Mouse (Mus musculus): ENCODE measurements at regions not wholly inside any gene's neighbourhood (a gene's known extent, or its start where the extent isn't known, plus 50 kb on each side); places are given as distances from the start of the nearest gene placed in this dataset.

GRCm38 (mm10) chr10:44611399-44611798, 83.1 kb upstream of the Prdm1 start:
- no peak overlapping the region for H3K9ac ChIP-seq (ENCODE audit: low read length)
- H3K27me3 ChIP-seq (ENCODE audit: control insufficient read depth, insufficient read depth, low read length): no peaks in the 10 kb centered on the region
- no peak overlapping the region for H3K27ac ChIP-seq (ENCODE audit: low read length)
- no peaks in the 10 kb centered on the region for H3K36me3 ChIP-seq (ENCODE audit: control insufficient read depth, insufficient read depth)
- 77% methylated on average over 5 of the region's 5 CpGs for whole genome bisulfite sequencing
- ATAC-seq (replicated peaks; ENCODE audit: extremely low read depth, insufficient read depth, low FRiP score): no peak
- H3K4me3 ChIP-seq (ENCODE audit: low read length): no peak overlapping the region
- no peaks in the 10 kb centered on the region for H3K9me3 ChIP-seq (replicated peaks; ENCODE audit: control insufficient read depth, low read length)
- H3K4me1 ChIP-seq (ENCODE audit: control insufficient read depth, insufficient read depth, low read length): no peaks in the 10 kb centered on the region
- H3K4me2 ChIP-seq (ENCODE audit: low read depth, low read length): no peak overlapping the region

- 61% methylated on average over 6 of the region's 6 CpGs for WGBS
- Histone ChIP-seq H3K4me1 (ENCODE audit: control insufficient read depth, insufficient read depth, low read length) (no peaks in the 10 kb centered on the region), H3K36me3 (ENCODE audit: control insufficient read depth, insufficient read depth) (no peaks in the 10 kb centered on the region), H3K27ac (ENCODE audit: low read length) (no peak overlapping the region), H3K9me3 (replicated peaks; ENCODE audit: control insufficient read depth, low read length) (no peaks in the 10 kb centered on the region), H3K9ac (ENCODE audit: low read length) (no peak overlapping the region), H3K27me3 (ENCODE audit: control insufficient read depth, insufficient read depth, low read length) (no peaks in the 10 kb centered on the region), H3K4me2 (ENCODE audit: low read depth, low read length) (no peak overlapping the region), H3K4me3 (ENCODE audit: low read length) (no peak overlapping the region)
- no peak for ATAC-seq (replicated peaks; ENCODE audit: extremely low read depth, insufficient read depth, low FRiP score)
These were observed 80.9 kb upstream of the Prdm1 start for GRCm38 (mm10) chr10:44609187-44609586.

GRCm38 (mm10) chr10:44607334-44607851, 79.1 kb upstream of the Prdm1 start:
- whole genome bisulfite sequencing: 34% methylated on average over 5 of the region's 5 CpGs
- Histone ChIP-seq H3K9me3 (replicated peaks; ENCODE audit: control insufficient read depth, low read length) (no peaks in the 10 kb centered on the region), H3K4me2 (ENCODE audit: low read depth, low read length) (no peak overlapping the region), H3K9ac (ENCODE audit: low read length) (no peak overlapping the region), H3K27ac (ENCODE audit: low read length) (no peak overlapping the region), H3K4me3 (ENCODE audit: low read length) (no peak overlapping the region), H3K36me3 (ENCODE audit: control insufficient read depth, insufficient read depth) (no peaks in the 10 kb centered on the region), H3K4me1 (ENCODE audit: control insufficient read depth, insufficient read depth, low read length) (no peaks in the 10 kb centered on the region), H3K27me3 (ENCODE audit: control insufficient read depth, insufficient read depth, low read length) (no peaks in the 10 kb centered on the region)
- ATAC-seq (replicated peaks; ENCODE audit: extremely low read depth, insufficient read depth, low FRiP score): no peak

- Histone ChIP-seq H3K9ac (ENCODE audit: low read length) (no peak overlapping the region), H3K4me1 (ENCODE audit: control insufficient read depth, insufficient read depth, low read length) (no peaks in the 10 kb centered on the region), H3K4me3 (ENCODE audit: low read length) (no peak overlapping the region), H3K36me3 (ENCODE audit: control insufficient read depth, insufficient read depth) (no peaks in the 10 kb centered on the region), H3K27ac (ENCODE audit: low read length) (no peak overlapping the region), H3K4me2 (ENCODE audit: low read depth, low read length) (no peak overlapping the region), H3K9me3 (replicated peaks; ENCODE audit: control insufficient read depth, low read length) (no peaks in the 10 kb centered on the region), H3K27me3 (ENCODE audit: control insufficient read depth, insufficient read depth, low read length) (no peaks in the 10 kb centered on the region)
- WGBS: 85% methylated on average over 11 of the region's 11 CpGs
- no peak for ATAC-seq (replicated peaks; ENCODE audit: extremely low read depth, insufficient read depth, low FRiP score)
These were observed 76.2 kb upstream of the Prdm1 start for GRCm38 (mm10) chr10:44604512-44604911.

GRCm38 (mm10) chr10:44603461-44603860, 75.2 kb upstream of the Prdm1 start:
- WGBS: 78% methylated on average over 5 of the region's 5 CpGs
- Histone ChIP-seq H3K9ac (ENCODE audit: low read length) (no peak overlapping the region), H3K36me3 (ENCODE audit: control insufficient read depth, insufficient read depth) (no peaks in the 10 kb centered on the region), H3K4me3 (ENCODE audit: low read length) (no peak overlapping the region), H3K4me2 (ENCODE audit: low read depth, low read length) (no peak overlapping the region), H3K4me1 (ENCODE audit: control insufficient read depth, insufficient read depth, low read length) (no peaks in the 10 kb centered on the region), H3K27ac (ENCODE audit: low read length) (no peak overlapping the region), H3K27me3 (ENCODE audit: control insufficient read depth, insufficient read depth, low read length) (no peaks in the 10 kb centered on the region), H3K9me3 (replicated peaks; ENCODE audit: control insufficient read depth, low read length) (no peaks in the 10 kb centered on the region)
- no peak for ATAC-seq (replicated peaks; ENCODE audit: extremely low read depth, insufficient read depth, low FRiP score)

GRCm38 (mm10) chr10:44601550-44601949, 73.2 kb upstream of the Prdm1 start:
- H3K36me3 ChIP-seq (ENCODE audit: control insufficient read depth, insufficient read depth): no peaks in the 10 kb centered on the region
- H3K27ac ChIP-seq (ENCODE audit: low read length): no peak overlapping the region
- no peak for ATAC-seq (replicated peaks; ENCODE audit: extremely low read depth, insufficient read depth, low FRiP score)
- H3K4me3 ChIP-seq (ENCODE audit: low read length): no peak overlapping the region
- H3K9me3 ChIP-seq (replicated peaks; ENCODE audit: control insufficient read depth, low read length): no peaks in the 10 kb centered on the region
- H3K4me1 ChIP-seq (ENCODE audit: control insufficient read depth, insufficient read depth, low read length): no peaks in the 10 kb centered on the region
- H3K27me3 ChIP-seq (ENCODE audit: control insufficient read depth, insufficient read depth, low read length): no peaks in the 10 kb centered on the region
- no peak overlapping the region for H3K4me2 ChIP-seq (ENCODE audit: low read depth, low read length)
- 67% methylated on average over 10 of the region's 10 CpGs for WGBS
- H3K9ac ChIP-seq (ENCODE audit: low read length): no peak overlapping the region

- no peak for ATAC-seq (replicated peaks; ENCODE audit: extremely low read depth, insufficient read depth, low FRiP score)
- H3K9ac ChIP-seq (ENCODE audit: low read length): no peak overlapping the region
- H3K4me2 ChIP-seq (ENCODE audit: low read depth, low read length): no peak overlapping the region
- no peaks in the 10 kb centered on the region for H3K27me3 ChIP-seq (ENCODE audit: control insufficient read depth, insufficient read depth, low read length)
- no peaks in the 10 kb centered on the region for H3K36me3 ChIP-seq (ENCODE audit: control insufficient read depth, insufficient read depth)
- H3K4me3 ChIP-seq (ENCODE audit: low read length): no peak overlapping the region
- 41% methylated on average over 4 of the region's 4 CpGs for WGBS
- no peaks in the 10 kb centered on the region for H3K9me3 ChIP-seq (replicated peaks; ENCODE audit: control insufficient read depth, low read length)
- H3K4me1 ChIP-seq (ENCODE audit: control insufficient read depth, insufficient read depth, low read length): no peaks in the 10 kb centered on the region
- H3K27ac ChIP-seq (ENCODE audit: low read length): no peak overlapping the region
These were observed 71.6 kb upstream of the Prdm1 start for GRCm38 (mm10) chr10:44599964-44600334.

GRCm38 (mm10) chr10:44599331-44599963, 71.1 kb upstream of the Prdm1 start:
- no peak overlapping the region for H3K9ac ChIP-seq (ENCODE audit: low read length)
- H3K9me3 ChIP-seq (replicated peaks; ENCODE audit: control insufficient read depth, low read length): no peaks in the 10 kb centered on the region
- WGBS: 59% methylated on average over 10 of the region's 10 CpGs
- no peak for ATAC-seq (replicated peaks; ENCODE audit: extremely low read depth, insufficient read depth, low FRiP score)
- H3K4me3 ChIP-seq (ENCODE audit: low read length): no peak overlapping the region
- no peaks in the 10 kb centered on the region for H3K27me3 ChIP-seq (ENCODE audit: control insufficient read depth, insufficient read depth, low read length)
- no peaks in the 10 kb centered on the region for H3K4me1 ChIP-seq (ENCODE audit: control insufficient read depth, insufficient read depth, low read length)
- no peaks in the 10 kb centered on the region for H3K36me3 ChIP-seq (ENCODE audit: control insufficient read depth, insufficient read depth)
- H3K4me2 ChIP-seq (ENCODE audit: low read depth, low read length): no peak overlapping the region
- no peak overlapping the region for H3K27ac ChIP-seq (ENCODE audit: low read length)

GRCm38 (mm10) chr10:44598615-44599014, 70.3 kb upstream of the Prdm1 start:
- Histone ChIP-seq H3K4me1 (ENCODE audit: control insufficient read depth, insufficient read depth, low read length) (no peaks in the 10 kb centered on the region), H3K4me2 (ENCODE audit: low read depth, low read length) (no peak overlapping the region), H3K27ac (ENCODE audit: low read length) (no peak overlapping the region), H3K9ac (ENCODE audit: low read length) (no peak overlapping the region), H3K27me3 (ENCODE audit: control insufficient read depth, insufficient read depth, low read length) (no peaks in the 10 kb centered on the region), H3K36me3 (ENCODE audit: control insufficient read depth, insufficient read depth) (no peaks in the 10 kb centered on the region), H3K9me3 (replicated peaks; ENCODE audit: control insufficient read depth, low read length) (no peaks in the 10 kb centered on the region), H3K4me3 (ENCODE audit: low read length) (no peak overlapping the region)
- ATAC-seq (replicated peaks; ENCODE audit: extremely low read depth, insufficient read depth, low FRiP score): no peak
- 87% methylated on average over 3 of the region's 3 CpGs for WGBS
